Mouse (Mus musculus) heart, adult 2 months (tissue): ENCODE results near the gene Calhm5. TPM values are rescaled to one million over a fixed set of nuclear protein-coding genes. Genes with fewer than 3 reads are reported as not detected.

Experiments used
- DNase-seq, 2 experiments: peaks; one replicate each; pipeline ENCODE4 v3.0.0; 2021
- H3K27ac ChIP-seq: fragments of 200-600 bp; 2 replicates; pipeline ENCODE4 v1.8.1; 2022
- H3K27me3 ChIP-seq: fragments of 200-500 bp; 2 replicates; pipeline ENCODE4 v1.6.1; 2012; ENCODE audit warnings: mild to moderate bottlenecking, low read length, inconsistent platforms, mixed read lengths; ENCODE audit not compliant: control insufficient read depth, insufficient read depth
- H3K36me3 ChIP-seq: fragments of 200-500 bp; 2 replicates; pipeline ENCODE4 v1.6.1; 2012; ENCODE audit warnings: low read length, inconsistent platforms; ENCODE audit not compliant: control insufficient read depth, insufficient read depth
- H3K4me1 ChIP-seq: fragments of 200-500 bp; 2 replicates; pipeline ENCODE4 v1.6.1; 2011; ENCODE audit warnings: low read length; ENCODE audit not compliant: control insufficient read depth, insufficient read depth
- H3K4me3 ChIP-seq: fragments of 200-600 bp; 2 replicates; pipeline ENCODE4 v1.8.1; 2022
- H3K79me2 ChIP-seq: fragments of 200-500 bp; replicated peaks from 2 replicates; pipeline ENCODE4 v1.6.1; 2012; ENCODE audit warnings: mild to moderate bottlenecking, inconsistent platforms, low read length, moderate library complexity, mixed read lengths; ENCODE audit not compliant: control insufficient read depth, insufficient read depth
- H3K9ac ChIP-seq: fragments of 200-500 bp; 2 replicates; pipeline ENCODE4 v1.6.1; 2012; ENCODE audit warnings: low read depth, mild to moderate bottlenecking, control low read depth, inconsistent platforms, low read length, mixed read lengths
- CTCF ChIP-seq: fragments of 200-600 bp; IDR thresholded peaks from 2 replicates; pipeline ENCODE4 v1.8.1; 2022; ENCODE audit warnings: antibody characterized with exemption, mild to moderate bottlenecking, moderate library complexity
- EP300 ChIP-seq: fragments of 200-500 bp; IDR thresholded peaks from 2 replicates; pipeline ENCODE4 v1.6.1; 2011; ENCODE audit warnings: low read depth, low read length, control low read depth; ENCODE audit not compliant: insufficient read depth
- POLR2A ChIP-seq: fragments of 200-500 bp; IDR thresholded peaks from 2 replicates; pipeline ENCODE4 v1.6.1; 2011; ENCODE audit warnings: mild to moderate bottlenecking, low read depth, low read length, control low read depth; ENCODE audit not compliant: insufficient read depth
- WGBS: fragments of 180-500 bp; shearing (Covaris S2); methylation state at CpG from one replicate; pipeline ENCODE4 v1.1.7; 2018; 5-methylcytosine and 5-hydroxymethylcytosine counted together
- intact Hi-C: fragments of 180-260 bp; cut with DNase I; formaldehyde crosslinking; loops from one replicate; pipeline ENCODE4 v1.15.1; 2025
- polyA plus RNA-seq: library from polyadenylated mRNA; depleted of rRNA; stranded (reverse); fragments of >200 nt; gene quantifications from 2 replicates; pipeline ENCODE4 v1.2.3, GENCODE M21; 2012
- total RNA-seq, 2 experiments: library from RNA; stranded (reverse); gene quantifications; 2 replicates each; pipeline ENCODE4 v1.2.3; 2021

The Calhm5 gene
- total and polyA plus RNA-seq, 3 experiments = 0.51 to 0.97 (median 0.75) TPM

- no peak for DNase-seq
- Histone ChIP-seq H3K27me3 (no peaks in the 10 kb centered on the region), H3K4me3 (no peak overlapping the region), H3K9ac (no peak overlapping the region), H3K4me1 (no peaks in the 10 kb centered on the region), H3K79me2 (no peaks in the 10 kb centered on the region), H3K27ac (no peak overlapping the region), H3K36me3 (no peaks in the 10 kb centered on the region)
- TF ChIP-seq POLR2A (no peak), EP300 (no peak), CTCF (no peak)
- intact Hi-C loops = no loop called here
- 76% methylated on average over 1 of the region's 1 CpGs for WGBS
These were observed 9.8 kb downstream of the Calhm5 start for GRCm38 (mm10) chr10:34086514-34086913.

- no peak for DNase-seq
- Histone ChIP-seq H3K27ac (no peak overlapping the region), H3K4me1 (no peaks in the 10 kb centered on the region), H3K9ac (no peak overlapping the region), H3K36me3 (no peaks in the 10 kb centered on the region), H3K27me3 (no peaks in the 10 kb centered on the region), H3K4me3 (no peak overlapping the region), H3K79me2 (no peaks in the 10 kb centered on the region)
- 82% methylated on average over 5 of the region's 5 CpGs for WGBS
- intact Hi-C loops = no loop called here
- no peak for TF ChIP-seq POLR2A
- no peak for TF ChIP-seq CTCF
These were observed 21.7 kb downstream of the Calhm5 start for GRCm38 (mm10) chr10:34074522-34075200.

- no peak for DNase-seq
- TF ChIP-seq POLR2A = no peak
- TF ChIP-seq EP300 = no peak
- TF ChIP-seq CTCF = 0 out of 2 replicates have a peak, but pooled peaks have one; percentile 10
- Histone ChIP-seq H3K4me3 (no peak overlapping the region), H3K27ac (no peak overlapping the region), H3K9ac (no peak overlapping the region), H3K36me3 (no peaks in the 10 kb centered on the region), H3K4me1 (no peaks in the 10 kb centered on the region), H3K27me3 (no peaks in the 10 kb centered on the region), H3K79me2 (no peaks in the 10 kb centered on the region)
- WGBS = 27% methylated on average over 2 of the region's 2 CpGs
- intact Hi-C loops = no loop called here
These were observed 24.7 kb downstream of the Calhm5 start for GRCm38 (mm10) chr10:34071650-34072049.

- H3K79me2 ChIP-seq = no peaks in the 10 kb centered on the region
- no peak overlapping the region for H3K9ac ChIP-seq
- H3K27me3 ChIP-seq = no peaks in the 10 kb centered on the region
- no peak overlapping the region for H3K4me3 ChIP-seq
- TF ChIP-seq CTCF = no peak
- TF ChIP-seq EP300 = no peak
- TF ChIP-seq POLR2A = no peak
- 24% methylated on average over 5 of the region's 5 CpGs for WGBS
- no peak for DNase-seq
- no peaks in the 10 kb centered on the region for H3K4me1 ChIP-seq
- intact Hi-C loops = no loop called here
- no peak overlapping the region for H3K27ac ChIP-seq
- no peaks in the 10 kb centered on the region for H3K36me3 ChIP-seq
These were observed 25.3 kb downstream of the Calhm5 start for GRCm38 (mm10) chr10:34070999-34071492.

- WGBS = 64% methylated on average over 1 of the region's 1 CpGs
- no peaks in the 10 kb centered on the region for H3K79me2 ChIP-seq
- no peak overlapping the region for H3K27ac ChIP-seq
- no peak for DNase-seq
- intact Hi-C loops = no loop called here
- TF ChIP-seq CTCF = no peak
- no peak for TF ChIP-seq POLR2A
- no peak for TF ChIP-seq EP300
- H3K4me3 ChIP-seq = no peak overlapping the region
- H3K27me3 ChIP-seq = no peaks in the 10 kb centered on the region
- no peak overlapping the region for H3K9ac ChIP-seq
- H3K4me1 ChIP-seq = no peaks in the 10 kb centered on the region
- H3K36me3 ChIP-seq = no peaks in the 10 kb centered on the region
These were observed 26.7 kb downstream of the Calhm5 start for GRCm38 (mm10) chr10:34069606-34070005.

GRCm38 (mm10) chr10:34066591-34066990 is 29.7 kb downstream of the Calhm5 start:
- Histone ChIP-seq H3K27me3 (no peaks in the 10 kb centered on the region), H3K9ac (no peak overlapping the region), H3K36me3 (no peaks in the 10 kb centered on the region), H3K79me2 (no peaks in the 10 kb centered on the region), H3K4me1 (no peaks in the 10 kb centered on the region), H3K27ac (no peak overlapping the region), H3K4me3 (no peak overlapping the region)
- 50% methylated on average over 3 of the region's 3 CpGs for WGBS
- no peak for TF ChIP-seq POLR2A
- intact Hi-C loops = no loop called here
- DNase-seq = no peak
